Mouse (Mus musculus): ENCODE results near the gene Hist2h2be. TPM values are rescaled to one million over a fixed set of nuclear protein-coding genes. Genes with fewer than 3 reads are reported as not detected.

Hist2h2be gene
- polyA plus RNA-seq, 1 experiment: 6.1 TPM

Other genes starting within 250 kb of the Hist2h2be start
- gene Plekho1, start 225.1 kb upstream of the Hist2h2be start, polyA plus RNA-seq (2012; rRNA removed): 46.0 and 57.5 TPM in 2 replicates
- 2.9 and 3.2 TPM in 2 replicates for gene Vps45, start 162.7 kb upstream of the Hist2h2be start, polyA plus RNA-seq (2012; rRNA removed)
- 22.1 and 34.9 TPM in 2 replicates for gene Otud7b, start 116.6 kb upstream of the Hist2h2be start, polyA plus RNA-seq (2012; rRNA removed)
- gene Mtmr11, start 59.1 kb upstream of the Hist2h2be start, polyA plus RNA-seq (2012; rRNA removed): 14.5 and 15.9 TPM in 2 replicates
- 122 and 154 TPM in 2 replicates for gene Sf3b4, start 48.8 kb upstream of the Hist2h2be start, polyA plus RNA-seq (2012; rRNA removed)
- 5.5 and 5.7 TPM in 2 replicates for gene Sv2a, start 40.0 kb upstream of the Hist2h2be start, polyA plus RNA-seq (2012; rRNA removed)
- 105 and 109 TPM in 2 replicates for gene Bola1, start 1.4 kb upstream of the Hist2h2be start, polyA plus RNA-seq (2012; rRNA removed)
- 9.3 and 11.4 TPM in 2 replicates for gene Hist2h2ab, start 1.3 kb upstream of the Hist2h2be start, polyA plus RNA-seq (2012; rRNA removed)
- 22.9 and 40.9 TPM in 2 replicates for gene Hist2h2ac, start 239 bp upstream of the Hist2h2be start, polyA plus RNA-seq (2012; rRNA removed)
- gene Hist2h3c2, start 18.0 kb downstream of the Hist2h2be start, polyA plus RNA-seq (2012; rRNA removed): 107 and 146 TPM in 2 replicates
- 214 and 474 TPM in 2 replicates for gene Hist2h2aa2, start 19.2 kb downstream of the Hist2h2be start, polyA plus RNA-seq (2012; rRNA removed)
- gene Hist2h2aa1, start 24.4 kb downstream of the Hist2h2be start, polyA plus RNA-seq (2012; rRNA removed): 589 and 615 TPM in 2 replicates
- gene Hist2h3c1, start 25.6 kb downstream of the Hist2h2be start, polyA plus RNA-seq (2012; rRNA removed): not detected in 2 replicates
- 5.9 and 6.5 TPM in 2 replicates for gene Hist2h4, start 42.2 kb downstream of the Hist2h2be start, polyA plus RNA-seq (2012; rRNA removed)
- 118 and 152 TPM in 2 replicates for gene Hist2h3b, start 47.5 kb downstream of the Hist2h2be start, polyA plus RNA-seq (2012; rRNA removed)
- 6.8 and 7.4 TPM in 2 replicates for gene Hist2h2bb, start 48.6 kb downstream of the Hist2h2be start, polyA plus RNA-seq (2012; rRNA removed)
- gene Fcgr1, start 72.8 kb downstream of the Hist2h2be start, polyA plus RNA-seq (2012; rRNA removed): 3.9 and 5.4 TPM in 2 replicates
- gene BC107364, start 231.2 kb downstream of the Hist2h2be start, polyA plus RNA-seq (2012; rRNA removed): not detected in 2 replicates

All from ovary, adult 2 months (tissue).